Mouse (Mus musculus) cerebellum, adult 2 months (tissue): ENCODE results near the gene 2700049A03Rik.

Experiments
- CTCF ChIP-seq: fragments of 200-500 bp; IDR thresholded peaks from 2 replicates; pipeline ENCODE4 v1.5.1; 2011; ENCODE audit warnings: low read depth, mild to moderate bottlenecking, control low read depth, low read length, moderate library complexity, borderline replicate concordance; ENCODE audit not compliant: insufficient read depth
- POLR2A ChIP-seq: fragments of 200-500 bp; IDR thresholded peaks from 2 replicates; pipeline ENCODE4 v1.6.1; 2011; ENCODE audit warnings: low read length, control low read depth, borderline replicate concordance; ENCODE audit not compliant: insufficient read depth

DNA sequence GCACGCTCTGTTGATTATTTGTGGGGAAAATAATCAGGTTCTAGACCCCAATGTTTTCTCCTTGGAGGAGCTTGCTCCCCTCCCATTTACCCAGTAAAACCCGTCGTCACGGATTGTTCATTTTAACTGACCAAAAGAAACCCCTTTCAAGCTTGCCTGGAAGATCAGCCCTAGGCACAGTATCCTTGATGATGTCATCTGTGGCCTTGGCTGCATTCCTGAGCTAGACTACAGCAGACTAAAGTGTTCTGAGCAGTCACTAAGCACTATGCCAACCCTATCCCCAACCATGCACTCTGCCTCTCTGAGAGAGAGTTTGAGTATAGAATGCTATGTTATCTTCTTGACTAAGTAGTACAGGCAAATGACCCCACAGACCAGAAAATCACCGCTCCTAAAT lies 20.2 kb upstream of the 2700049A03Rik start:
- TF ChIP-seq CTCF = no peak
- TF ChIP-seq POLR2A = no peak
